Mouse (Mus musculus): ENCODE measurements around the gene Serpinb1a.

The Serpinb1a gene

GRCm38 (mm10) chr13:32834513-32834912, 16.5 kb downstream of the Serpinb1a start:
- DNase-seq, result no peak

- DNase-seq, result no peak
Measured at GRCm38 (mm10) chr13:32833237-32833636, 17.7 kb downstream of the Serpinb1a start.

GRCm38 (mm10) chr13:32832776-32833175, 18.2 kb downstream of the Serpinb1a start:
- DNase-seq, result peak in 1 of 2 experiments; percentile 9

GRCm38 (mm10) chr13:32831505-32832273, 19.3 kb downstream of the Serpinb1a start:
- no peak for DNase-seq

GRCm38 (mm10) chr13:32828886-32829285, 22.1 kb downstream of the Serpinb1a start:
- no peak for DNase-seq

GRCm38 (mm10) chr13:32827951-32828350, 23.0 kb downstream of the Serpinb1a start:
- DNase-seq, result peak; percentile 73 to 78

- DNase-seq, result peak in 1 of 2 experiments; percentile 10
Measured at GRCm38 (mm10) chr13:32827111-32827822, 23.7 kb downstream of the Serpinb1a start.

GRCm38 (mm10) chr13:32825546-32825945, 25.4 kb downstream of the Serpinb1a start:
- no peak for DNase-seq

GRCm38 (mm10) chr13:32824377-32825330, 26.3 kb downstream of the Serpinb1a start:
- no peak for DNase-seq

GRCm38 (mm10) chr13:32823126-32823525, 27.9 kb downstream of the Serpinb1a start:
- no peak for DNase-seq

GRCm38 (mm10) chr13:32821671-32822070, 29.3 kb downstream of the Serpinb1a start:
- DNase-seq, result no peak

- DNase-seq, result no peak
Measured at GRCm38 (mm10) chr13:32819926-32820325, 31.1 kb downstream of the Serpinb1a start.

- DNase-seq, result no peak
Measured at GRCm38 (mm10) chr13:32819241-32819640, 31.7 kb downstream of the Serpinb1a start.

- no peak for DNase-seq
Measured at GRCm38 (mm10) chr13:32807624-32808023, 43.4 kb downstream of the Serpinb1a start.

- peak; percentile 43 to 47 for DNase-seq
Measured at GRCm38 (mm10) chr13:32806820-32807219, 44.2 kb downstream of the Serpinb1a start.

GRCm38 (mm10) chr13:32803701-32804345, 47.2 kb downstream of the Serpinb1a start:
- DNase-seq, result no peak

- DNase-seq, result peak; percentile 71 to 76
Measured at GRCm38 (mm10) chr13:32802259-32803081, 48.5 kb downstream of the Serpinb1a start, which contains the start of gene D930007J09Rik. D930007J09Rik (minus strand) TSS chr13:32802849.

- peak; percentile 98 for DNase-seq
Measured at GRCm38 (mm10) chr13:32801693-32802221, 49.2 kb downstream of the Serpinb1a start, which contains the start of gene Wrnip1. Wrnip1 (plus strand) TSS chr13:32802038.

GRCm38 (mm10) chr13:32800859-32801258, 50.1 kb downstream of the Serpinb1a start:
- peak; percentile 19 to 34 for DNase-seq

- DNase-seq, result peak in 1 of 2 experiments; percentile 12
Measured at GRCm38 (mm10) chr13:32799131-32799530, 51.9 kb downstream of the Serpinb1a start.

- no peak for DNase-seq
Measured at GRCm38 (mm10) chr13:32797085-32797484, 53.9 kb downstream of the Serpinb1a start.

Data from cerebellum, postnatal 10 days (tissue).